Mouse (Mus musculus) stomach, postnatal 0 days (tissue): ENCODE data around the gene Dnah8. TPM values are rescaled to one million over a fixed set of nuclear protein-coding genes. Genes with fewer than 3 reads are reported as not detected.

Source experiments
- ATAC-seq: fragments of 200-750 bp; cut with Nextera tagmentation; 2 replicates; pipeline ENCODE4 v1.8.0; 2017; ENCODE audit not compliant: low FRiP score, low TSS enrichment
- DNase-seq: peaks from one replicate; pipeline ENCODE4 v3.0.0-alpha.2; 2016; ENCODE audit warnings: low spot score
- H3K27ac ChIP-seq: fragments of 300-500 bp; sonication (generic); replicated peaks from 2 replicates; pipeline ENCODE4 v1.5.1; 2014; ENCODE audit warnings: mild to moderate bottlenecking, control low read depth
- H3K27me3 ChIP-seq: fragments of 300-500 bp; sonication (generic); 2 replicates; pipeline ENCODE4 v1.6.1; 2014; ENCODE audit warnings: low read length; ENCODE audit not compliant: control insufficient read depth, insufficient read depth
- H3K36me3 ChIP-seq: fragments of 300-500 bp; sonication (generic); 2 replicates; pipeline ENCODE4 v1.6.1; 2014; ENCODE audit warnings: low read length, mixed read lengths; ENCODE audit not compliant: control insufficient read depth, insufficient read depth
- H3K4me1 ChIP-seq: fragments of 300-500 bp; sonication (generic); replicated peaks from 2 replicates; pipeline ENCODE4 v1.6.1; 2014; ENCODE audit warnings: antibody characterized with exemption; ENCODE audit not compliant: control insufficient read depth, insufficient read depth
- H3K4me2 ChIP-seq: fragments of 300-500 bp; sonication (generic); replicated peaks from 2 replicates; pipeline ENCODE4 v1.6.1; 2014; ENCODE audit warnings: low read depth, mild to moderate bottlenecking, control low read depth, moderate library complexity
- H3K4me3 ChIP-seq: fragments of 300-500 bp; sonication (generic); 2 replicates; pipeline ENCODE4 v1.5.1; 2014; ENCODE audit warnings: low read depth, low read length, control low read depth
- H3K9ac ChIP-seq: fragments of 300-500 bp; sonication (generic); 2 replicates; pipeline ENCODE4 v1.6.1; 2014; ENCODE audit warnings: mild to moderate bottlenecking, low read length, control low read depth, mixed read lengths
- H3K9me3 ChIP-seq: fragments of 300-500 bp; sonication (generic); 2 replicates; pipeline ENCODE4 v1.6.1; 2016; ENCODE audit warnings: low read length; ENCODE audit not compliant: control insufficient read depth
- CTCF ChIP-seq: IDR thresholded peaks from 2 replicates; pipeline ENCODE4 v1.5.1; 2016; ENCODE audit warnings: antibody characterized with exemption, low read depth, mild to moderate bottlenecking, moderate library complexity
- EP300 ChIP-seq: optimal IDR thresholded peaks from 2 replicates; pipeline ENCODE3; 2016; ENCODE audit warnings: antibody characterized with exemption
- WGBS: fragments of 180-500 bp; shearing (Covaris S2); extraction: QIAGEN DNeasy Blood & Tissue Kit; methylation state at CpG from one replicate; pipeline ENCODE4 v1.1.7; 2014; 5-methylcytosine and 5-hydroxymethylcytosine counted together
- polyA plus RNA-seq: library from polyadenylated mRNA; unstranded; fragments of >200 nt; fragmentation: Nextera tagmentation; extraction: Ambion mirVana; gene quantifications from 2 replicates; pipeline ENCODE4 v1.2.1, GENCODE M21; 2015

Gene Dnah8
- polyA plus RNA-seq, 1 experiment from 2014 or later: 0.92 TPM

GRCm38 (mm10) chr17:30837031-30837430 lies 212.9 kb downstream of the Dnah8 start:
- Histone ChIP-seq H3K27me3 (no peaks in the 10 kb centered on the region), H3K4me2 (no peak overlapping the region), H3K27ac (no peak overlapping the region), H3K4me3 (no peak overlapping the region), H3K9me3 (no peaks in the 10 kb centered on the region), H3K36me3 (no peaks in the 10 kb centered on the region), H3K4me1 (no peaks in the 10 kb centered on the region), H3K9ac (no peak overlapping the region)
- DNase-seq (no peak), ATAC-seq (no peak)
- 56% methylated on average over 1 of the region's 1 CpGs for WGBS
- TF ChIP-seq EP300: no peak
- TF ChIP-seq CTCF: no peak

- TF ChIP-seq CTCF (no peak), EP300 (no peak)
- Histone ChIP-seq H3K27ac (no peak overlapping the region), H3K4me1 (no peaks in the 10 kb centered on the region), H3K9me3 (no peaks in the 10 kb centered on the region), H3K36me3 (no peaks in the 10 kb centered on the region), H3K9ac (no peak overlapping the region), H3K27me3 (no peaks in the 10 kb centered on the region), H3K4me3 (no peak overlapping the region), H3K4me2 (no peak overlapping the region)
- ATAC-seq: no peak
- no peak for DNase-seq
- 75% methylated on average over 9 of the region's 9 CpGs for WGBS
Measured at GRCm38 (mm10) chr17:30840046-30840445, 215.9 kb downstream of the Dnah8 start.

GRCm38 (mm10) chr17:30842312-30842711 lies 218.2 kb downstream of the Dnah8 start:
- 65% methylated on average over 6 of the region's 6 CpGs for WGBS
- H3K27me3 ChIP-seq: no peaks in the 10 kb centered on the region
- no peaks in the 10 kb centered on the region for H3K9me3 ChIP-seq
- no peak overlapping the region for H3K9ac ChIP-seq
- ATAC-seq (no peak), DNase-seq (no peak)
- H3K4me2 ChIP-seq: no peak overlapping the region
- TF ChIP-seq EP300 (no peak), CTCF (no peak)
- no peak overlapping the region for H3K27ac ChIP-seq
- no peaks in the 10 kb centered on the region for H3K36me3 ChIP-seq
- no peaks in the 10 kb centered on the region for H3K4me1 ChIP-seq
- H3K4me3 ChIP-seq: no peak overlapping the region

- H3K4me1 ChIP-seq: no peaks in the 10 kb centered on the region
- H3K9me3 ChIP-seq: no peaks in the 10 kb centered on the region
- ATAC-seq (no peak), DNase-seq (no peak)
- no peak overlapping the region for H3K4me2 ChIP-seq
- peak; percentile 67 for TF ChIP-seq CTCF
- TF ChIP-seq EP300: no peak
- no peaks in the 10 kb centered on the region for H3K36me3 ChIP-seq
- no peak overlapping the region for H3K4me3 ChIP-seq
- H3K9ac ChIP-seq: no peak overlapping the region
- WGBS: 37% methylated on average over 9 of the region's 9 CpGs
- no peak overlapping the region for H3K27ac ChIP-seq
- H3K27me3 ChIP-seq: no peaks in the 10 kb centered on the region
Measured at GRCm38 (mm10) chr17:30844321-30844791, 220.2 kb downstream of the Dnah8 start.

- WGBS: 89% methylated on average over 7 of the region's 7 CpGs
- no peak overlapping the region for H3K4me3 ChIP-seq
- DNase-seq (no peak), ATAC-seq (no peak)
- H3K4me1 ChIP-seq: no peaks in the 10 kb centered on the region
- no peaks in the 10 kb centered on the region for H3K36me3 ChIP-seq
- no peak overlapping the region for H3K4me2 ChIP-seq
- TF ChIP-seq CTCF: no peak
- no peak for TF ChIP-seq EP300
- no peaks in the 10 kb centered on the region for H3K27me3 ChIP-seq
- H3K9ac ChIP-seq: no peak overlapping the region
- H3K27ac ChIP-seq: no peak overlapping the region
- H3K9me3 ChIP-seq: no peaks in the 10 kb centered on the region
Measured at GRCm38 (mm10) chr17:30847498-30847897, 223.3 kb downstream of the Dnah8 start.

GRCm38 (mm10) chr17:30848086-30848485 lies 223.9 kb downstream of the Dnah8 start:
- Histone ChIP-seq H3K27me3 (no peaks in the 10 kb centered on the region), H3K4me2 (no peak overlapping the region), H3K4me1 (no peaks in the 10 kb centered on the region), H3K27ac (no peak overlapping the region), H3K4me3 (no peak overlapping the region), H3K9me3 (no peaks in the 10 kb centered on the region), H3K9ac (no peak overlapping the region), H3K36me3 (no peaks in the 10 kb centered on the region)
- DNase-seq (no peak), ATAC-seq (no peak)
- no peak for TF ChIP-seq EP300
- no peak for TF ChIP-seq CTCF
- WGBS: 93% methylated on average over 5 of the region's 5 CpGs
